Mouse (Mus musculus) liver, postnatal 0 days (tissue): Measurements from ENCODE around the gene Cep95.

Experiments used
- CTCF ChIP-seq: sonication (generic); IDR thresholded peaks from 2 replicates; pipeline ENCODE4 v1.5.1; 2016; ENCODE audit warnings: antibody characterized with exemption, low read depth
- EP300 ChIP-seq: IDR thresholded peaks from 2 replicates; pipeline ENCODE4 v1.6.1; 2016; ENCODE audit warnings: antibody characterized with exemption, low read depth, mild to moderate bottlenecking

- TF ChIP-seq CTCF, result no peak
- TF ChIP-seq EP300, result no peak
These were observed 12.1 kb upstream of the Cep95 start for GRCm38 (mm10) chr11:106776960-106777359.
